Mouse (Mus musculus): Measurements from ENCODE around the gene Cyb561. TPM values are rescaled to one million over a fixed set of nuclear protein-coding genes. Genes with fewer than 3 reads are reported as not detected.

The Cyb561 gene
- polyA plus RNA-seq, 2 experiments, result 7.6 to 17.7 TPM

DNA sequence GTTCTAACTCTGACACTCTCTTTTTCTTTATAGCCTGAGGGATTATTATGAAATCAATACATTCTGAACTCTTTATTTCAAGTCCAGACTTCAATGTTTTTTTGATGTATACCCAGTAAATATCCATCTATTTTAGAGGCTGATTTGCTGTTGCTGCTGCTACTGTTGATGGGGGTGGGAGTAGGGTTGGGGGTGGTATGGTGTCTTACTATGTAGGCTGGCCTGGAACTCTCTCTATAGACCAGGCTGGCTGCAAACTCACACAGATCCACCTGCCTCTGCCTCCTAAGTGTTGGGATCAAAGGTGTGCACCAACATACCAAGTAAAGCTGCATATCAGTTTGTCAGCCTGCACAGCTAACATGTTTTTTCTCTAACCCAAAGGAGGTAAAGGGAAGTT lies 42.0 kb downstream of the Cyb561 start:
- DNase-seq (ENCODE audit: low spot score) (no peak), ATAC-seq (ENCODE audit: low FRiP score, low read depth) (no peak)
- TF ChIP-seq POLR2A (IDR thresholded peaks at IDR 0.05; ENCODE audit: borderline replicate concordance, extremely low read depth, insufficient read depth, insufficient read length), result no peak
- no peak overlapping the region for H3K27ac ChIP-seq (replicated peaks; ENCODE audit: low read depth, low read length)
- no peak overlapping the region for H3K4me2 ChIP-seq (replicated peaks; ENCODE audit: low read depth, low read length, severe bottlenecking)
- H3K4me3 ChIP-seq (replicated peaks; ENCODE audit: low read length), result no peak overlapping the region
- H3K4me1 ChIP-seq (ENCODE audit: control insufficient read depth, insufficient read depth, low read length), result no peaks in the 10 kb centered on the region
- no peaks in the 10 kb centered on the region for H3K27me3 ChIP-seq (ENCODE audit: control insufficient read depth, insufficient read depth, low read length)
- peaks cover 24% of the 10 kb centered on the region for H3K36me3 ChIP-seq (ENCODE audit: control insufficient read depth, insufficient read depth, low read length)
- H3K9ac ChIP-seq (ENCODE audit: low read depth, low read length, severe bottlenecking), result no peak overlapping the region
- no peaks in the 10 kb centered on the region for H3K9me3 ChIP-seq (ENCODE audit: control insufficient read depth, low read length)

- Histone ChIP-seq H3K27me3 (ENCODE audit: control insufficient read depth, insufficient read depth, low read length) (no peaks in the 10 kb centered on the region), H3K4me2 (replicated peaks; ENCODE audit: low read depth, low read length, severe bottlenecking) (no peak overlapping the region), H3K9ac (ENCODE audit: low read depth, low read length, severe bottlenecking) (no peak overlapping the region), H3K4me3 (replicated peaks; ENCODE audit: low read length) (no peak overlapping the region), H3K36me3 (ENCODE audit: control insufficient read depth, insufficient read depth, low read length) (peaks cover 23% of the 10 kb centered on the region), H3K27ac (replicated peaks; ENCODE audit: low read depth, low read length) (no peak overlapping the region), H3K9me3 (ENCODE audit: control insufficient read depth, low read length) (no peaks in the 10 kb centered on the region), H3K4me1 (ENCODE audit: control insufficient read depth, insufficient read depth, low read length) (no peaks in the 10 kb centered on the region)
- no peak for TF ChIP-seq POLR2A (IDR thresholded peaks at IDR 0.05; ENCODE audit: borderline replicate concordance, extremely low read depth, insufficient read depth, insufficient read length)
- DNase-seq (ENCODE audit: low spot score) (no peak), ATAC-seq (ENCODE audit: low FRiP score, low read depth) (no peak)
- WGBS, result 59% methylated on average over 2 of the region's 2 CpGs
Measured at GRCm38 (mm10) chr11:105909617-105910016, 43.5 kb downstream of the Cyb561 start.

- DNase-seq (ENCODE audit: low spot score), result no peak
- 82% methylated on average over 8 of the region's 8 CpGs for WGBS
Measured at GRCm38 (mm10) chr11:105908926-105909325, 44.2 kb downstream of the Cyb561 start.

GRCm38 (mm10) chr11:105907381-105907780 lies 45.8 kb downstream of the Cyb561 start:
- Histone ChIP-seq H3K27ac (replicated peaks; ENCODE audit: low read depth, low read length) (no peak overlapping the region), H3K9ac (ENCODE audit: low read depth, low read length, severe bottlenecking) (no peak overlapping the region), H3K4me1 (ENCODE audit: control insufficient read depth, insufficient read depth, low read length) (no peaks in the 10 kb centered on the region), H3K27me3 (ENCODE audit: control insufficient read depth, insufficient read depth, low read length) (no peaks in the 10 kb centered on the region), H3K4me3 (replicated peaks; ENCODE audit: low read length) (no peak overlapping the region), H3K36me3 (ENCODE audit: control insufficient read depth, insufficient read depth, low read length) (peaks cover 14% of the 10 kb centered on the region), H3K9me3 (ENCODE audit: control insufficient read depth, low read length) (no peaks in the 10 kb centered on the region), H3K4me2 (replicated peaks; ENCODE audit: low read depth, low read length, severe bottlenecking) (no peak overlapping the region)
- TF ChIP-seq POLR2A (IDR thresholded peaks at IDR 0.05; ENCODE audit: borderline replicate concordance, extremely low read depth, insufficient read depth, insufficient read length), result no peak
- WGBS, result 97% methylated on average over 1 of the region's 1 CpGs
- ATAC-seq (ENCODE audit: low FRiP score, low read depth) (no peak), DNase-seq (ENCODE audit: low spot score) (no peak)

More at GRCm38 (mm10) chr11:105908926-105909325, 44.2 kb downstream of the Cyb561 start:
- no peak for ATAC-seq (ENCODE audit: low FRiP score, low read depth)
- Histone ChIP-seq H3K4me1 (ENCODE audit: control insufficient read depth, insufficient read depth, low read length) (no peaks in the 10 kb centered on the region), H3K27me3 (ENCODE audit: control insufficient read depth, insufficient read depth, low read length) (no peaks in the 10 kb centered on the region), H3K4me3 (replicated peaks; ENCODE audit: low read length) (no peak overlapping the region), H3K36me3 (ENCODE audit: control insufficient read depth, insufficient read depth, low read length) (peaks cover 22% of the 10 kb centered on the region), H3K9ac (ENCODE audit: low read depth, low read length, severe bottlenecking) (no peak overlapping the region), H3K9me3 (ENCODE audit: control insufficient read depth, low read length) (no peaks in the 10 kb centered on the region), H3K4me2 (replicated peaks; ENCODE audit: low read depth, low read length, severe bottlenecking) (no peak overlapping the region), H3K27ac (replicated peaks; ENCODE audit: low read depth, low read length) (no peak overlapping the region)
- no peak for TF ChIP-seq POLR2A (IDR thresholded peaks at IDR 0.05; ENCODE audit: borderline replicate concordance, extremely low read depth, insufficient read depth, insufficient read length)

DNA sequence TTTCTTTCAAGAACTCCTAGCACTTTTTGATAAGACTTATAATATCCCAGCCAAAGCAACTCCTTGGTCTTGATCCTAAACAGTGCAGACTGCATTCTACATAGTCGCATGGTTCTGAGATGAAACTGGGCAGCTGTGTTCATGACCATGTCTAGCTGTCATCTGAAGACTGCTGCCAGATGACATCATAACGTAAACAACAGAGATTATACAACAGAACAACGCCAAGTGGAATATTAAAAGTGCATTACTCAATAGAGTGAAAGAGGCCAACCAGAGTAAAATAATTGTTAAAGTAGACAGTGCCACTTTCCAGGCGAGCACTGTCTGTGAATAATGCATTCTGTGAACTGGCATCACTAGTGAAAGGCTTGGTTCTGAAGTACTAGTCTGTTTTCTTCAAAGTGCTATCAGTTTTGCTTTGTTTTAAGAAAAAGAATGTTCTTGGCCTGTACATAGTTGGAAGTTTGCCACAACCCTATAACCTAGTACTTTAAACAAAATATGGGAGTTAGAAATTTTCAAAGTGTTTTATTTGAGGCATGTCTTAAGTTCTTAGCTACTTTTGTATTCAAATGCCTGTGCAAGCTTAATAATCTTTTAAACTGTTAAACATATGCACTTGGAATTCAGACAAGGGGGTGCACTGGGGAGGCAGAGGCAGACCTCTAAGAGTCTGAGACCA lies 47.5 kb downstream of the Cyb561 start:
- no peak overlapping the region for H3K4me3 ChIP-seq (replicated peaks; ENCODE audit: low read length)
- H3K36me3 ChIP-seq (ENCODE audit: control insufficient read depth, insufficient read depth, low read length), result peaks cover 14% of the 10 kb centered on the region
- H3K27me3 ChIP-seq (ENCODE audit: control insufficient read depth, insufficient read depth, low read length), result no peaks in the 10 kb centered on the region
- 70% methylated on average over 4 of the region's 4 CpGs for WGBS
- H3K4me1 ChIP-seq (ENCODE audit: control insufficient read depth, insufficient read depth, low read length), result no peaks in the 10 kb centered on the region
- H3K9me3 ChIP-seq (ENCODE audit: control insufficient read depth, low read length), result no peaks in the 10 kb centered on the region
- H3K9ac ChIP-seq (ENCODE audit: low read depth, low read length, severe bottlenecking), result no peak overlapping the region
- no peak overlapping the region for H3K4me2 ChIP-seq (replicated peaks; ENCODE audit: low read depth, low read length, severe bottlenecking)
- no peak overlapping the region for H3K27ac ChIP-seq (replicated peaks; ENCODE audit: low read depth, low read length)
- TF ChIP-seq POLR2A (IDR thresholded peaks at IDR 0.05; ENCODE audit: borderline replicate concordance, extremely low read depth, insufficient read depth, insufficient read length), result no peak
- ATAC-seq (ENCODE audit: low FRiP score, low read depth) (no peak), DNase-seq (ENCODE audit: low spot score) (peak; percentile 9)
